Mouse (Mus musculus) left cerebral cortex, postnatal 25 days (tissue): Measurements from ENCODE around the gene Mfsd2a. TPM values are rescaled to one million over a fixed set of nuclear protein-coding genes. Genes with fewer than 3 reads are reported as not detected.

Experiments
- DNase-seq, 2 experiments: peaks; one replicate each; pipeline ENCODE4 v3.0.0; 2022; ENCODE audit warnings: low spot score in 2 of 2, mixed read lengths in 1 of 2
- intact Hi-C: fragments of 180-260 bp; cut with DNase I; formaldehyde crosslinking; loops from one replicate; pipeline ENCODE4 v1.15.1; 2025
- total RNA-seq, 2 experiments: library from RNA; stranded (reverse); gene quantifications; 2 replicates each; pipeline ENCODE4 v1.2.3; 2021

Gene Mfsd2a
- total RNA-seq, 2 experiments from 2014 or later: 37.4 to 43.5 TPM

DNA sequence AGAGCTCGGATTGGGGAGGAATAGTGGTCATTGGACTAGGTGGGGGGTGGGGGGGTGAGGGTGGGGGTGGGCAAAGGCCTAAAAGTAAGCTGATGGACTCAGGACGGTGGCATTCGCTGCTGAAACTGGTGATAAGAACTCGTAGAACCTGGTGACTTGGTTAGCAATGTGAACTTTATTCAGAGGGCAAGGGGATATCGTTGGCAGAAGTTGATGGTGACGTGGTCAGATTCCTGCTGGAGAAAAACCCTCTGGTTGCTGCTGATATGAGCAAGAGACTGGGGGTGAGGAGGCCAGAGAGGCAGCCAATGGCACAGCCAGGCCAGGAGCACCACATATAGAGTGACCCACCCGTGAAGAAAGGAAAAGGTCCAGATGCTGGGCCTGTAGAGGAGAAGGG, 20.2 kb upstream of the Mfsd2a start:
- DNase-seq: no peak
- intact Hi-C loops: loop anchor here (5.0 to 10.0 kb wide), 2 partner anchors 69 to 1736 kb away; no protein-coding TSS in a partner anchor

DNA sequence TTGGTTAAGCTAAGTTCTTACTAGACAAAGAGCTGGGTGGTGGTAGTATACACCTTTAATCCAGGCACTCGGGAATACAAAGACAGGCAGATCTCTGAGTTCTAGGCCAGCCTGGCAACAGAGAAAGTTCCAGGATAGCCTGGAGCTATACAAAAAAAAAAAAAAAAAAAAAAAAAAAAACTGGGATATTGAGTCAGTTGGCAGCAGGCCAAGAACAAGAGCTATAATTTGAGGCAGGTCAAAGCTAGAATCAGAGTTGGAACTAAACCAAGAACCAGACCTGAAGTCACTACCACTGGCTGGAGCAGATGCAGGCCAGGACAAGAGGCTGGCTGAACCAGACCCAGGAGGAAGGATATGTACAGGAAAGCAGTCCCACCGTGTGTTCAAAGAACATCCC, 19.7 kb upstream of the Mfsd2a start:
- intact Hi-C loops: loop anchor here (5.0 to 10.0 kb wide), 2 partner anchors 68 to 1736 kb away; no protein-coding TSS in a partner anchor
- no peak for DNase-seq

DNA sequence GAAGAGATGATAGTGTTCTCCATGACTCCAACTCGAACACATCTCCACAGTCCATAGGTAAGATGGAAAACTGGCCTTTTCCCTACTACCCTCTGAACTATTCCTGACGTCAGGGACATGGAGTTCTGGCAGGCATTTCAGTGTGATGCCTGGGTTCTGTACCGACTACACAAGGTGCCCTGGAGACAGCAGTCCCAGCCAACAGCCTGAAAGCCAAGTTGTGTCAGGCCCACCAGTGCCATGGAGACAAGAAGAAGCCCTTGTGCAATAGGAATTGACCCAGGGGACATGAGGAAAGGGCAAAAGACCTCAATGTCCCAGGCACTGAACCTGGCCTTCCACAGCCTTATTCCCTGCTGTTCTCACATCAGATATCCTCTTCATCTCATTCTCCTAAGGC, 18.8 kb upstream of the Mfsd2a start:
- intact Hi-C loops: loop anchor here (5.0 to 10.0 kb wide), 2 partner anchors 68 to 1735 kb away; no protein-coding TSS in a partner anchor
- no peak for DNase-seq

DNA sequence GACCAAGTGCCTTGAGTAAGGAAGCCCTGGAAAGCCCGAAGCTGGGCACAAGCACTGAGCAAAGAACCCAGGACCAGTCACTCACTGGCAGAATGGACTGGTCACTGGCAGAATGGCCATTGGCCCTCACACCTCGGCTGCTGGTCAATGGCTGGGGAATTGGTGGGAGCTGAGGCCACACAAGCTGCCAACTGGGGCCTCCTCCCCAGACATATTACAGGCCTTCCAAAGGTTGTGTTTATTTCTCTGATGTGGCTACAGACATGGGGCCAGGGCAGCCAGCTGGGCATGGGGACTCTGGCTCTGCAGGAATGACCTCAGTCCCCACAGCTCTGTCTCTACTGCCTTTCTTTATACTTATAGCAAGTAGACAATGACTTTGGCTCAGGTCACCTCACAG, 17.9 kb upstream of the Mfsd2a start:
- DNase-seq: no peak
- intact Hi-C loops: no loop called here

DNA sequence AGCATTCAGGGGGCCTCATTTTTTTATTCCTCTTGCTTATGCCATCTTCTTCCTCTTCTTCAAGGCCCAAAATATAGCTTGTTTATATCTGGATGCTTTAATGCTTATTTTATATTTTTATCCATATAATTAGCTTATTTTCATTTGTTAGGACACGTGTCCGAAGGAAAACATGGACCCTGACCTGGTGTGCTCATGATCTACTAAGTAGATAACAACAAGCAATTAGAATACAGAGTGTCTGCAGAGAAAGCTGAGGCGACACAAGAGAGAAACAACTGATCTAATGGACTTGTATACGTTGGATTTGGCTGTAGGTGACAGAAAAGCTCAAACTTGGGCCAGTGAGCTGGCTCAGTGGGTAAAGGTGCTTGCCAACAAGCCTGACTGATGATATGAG, 15.9 kb upstream of the Mfsd2a start:
- no peak for DNase-seq
- intact Hi-C loops: no loop called here

DNA sequence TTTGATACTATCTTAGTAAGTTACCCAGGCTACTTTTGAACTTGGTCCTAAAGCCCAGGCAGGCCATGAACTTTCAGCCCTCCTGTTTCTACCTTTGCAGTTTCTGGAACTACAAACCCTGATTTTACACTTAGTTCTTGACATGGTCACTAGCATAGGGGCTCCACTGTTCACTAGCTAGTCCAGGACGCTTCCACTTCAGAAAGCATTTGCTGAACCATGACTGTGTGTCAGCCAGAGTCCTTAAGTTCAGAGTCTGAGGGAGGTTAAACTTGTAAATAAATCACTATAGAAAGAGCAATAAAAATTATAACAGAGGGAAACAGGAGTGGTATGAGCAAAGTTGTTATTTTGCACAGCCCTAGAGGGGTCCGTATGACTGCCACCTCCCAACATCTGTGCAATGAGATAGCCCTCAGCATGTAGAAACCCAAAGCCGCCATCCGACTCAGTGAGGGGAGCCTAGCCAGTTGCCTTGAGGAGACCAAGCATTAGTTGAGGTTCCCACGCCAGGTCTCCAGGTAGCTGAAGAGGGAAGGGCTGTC, 14.1 kb upstream of the Mfsd2a start:
- intact Hi-C loops: no loop called here
- DNase-seq: no peak

DNA sequence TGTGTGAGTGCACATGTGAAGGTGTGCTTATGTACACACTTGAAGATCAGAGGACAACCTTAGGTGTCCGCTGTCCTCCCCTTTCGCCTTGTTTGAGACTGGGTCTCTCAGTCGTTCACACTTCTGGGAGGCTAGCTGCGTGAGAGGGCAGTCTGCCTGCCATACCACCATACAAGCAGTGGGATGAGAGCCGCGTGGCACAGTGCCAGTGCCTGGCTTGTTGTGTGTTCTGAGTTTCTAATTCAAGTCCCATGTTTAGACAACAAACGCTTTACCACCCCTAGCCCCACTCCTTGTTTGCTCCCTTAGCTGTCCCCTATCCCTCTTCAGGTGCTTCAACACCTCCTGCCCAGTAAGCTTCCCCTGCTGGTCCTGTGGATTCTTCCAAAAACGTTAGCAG, 11.1 kb upstream of the Mfsd2a start:
- intact Hi-C loops: no loop called here
- DNase-seq: no peak

DNA sequence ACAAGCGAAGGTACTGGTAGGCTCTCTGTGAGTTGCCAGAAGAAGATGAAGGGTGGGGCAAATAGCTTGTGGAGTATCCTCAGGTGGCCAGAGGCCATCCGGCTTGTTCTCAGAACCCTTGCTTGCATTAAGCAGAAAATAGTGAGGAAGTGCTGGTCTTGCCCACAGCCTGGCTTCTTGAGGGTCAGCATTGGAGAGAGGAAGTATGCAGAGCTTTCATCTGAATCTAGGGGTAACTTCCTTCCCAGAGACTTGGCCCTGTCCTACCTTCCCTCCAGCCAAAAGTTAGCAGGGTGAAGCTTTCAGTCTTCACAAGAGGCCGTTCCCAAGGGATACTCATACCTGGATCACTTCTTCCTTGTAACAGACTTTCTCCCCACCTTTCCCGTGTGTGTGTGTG, 10.7 kb upstream of the Mfsd2a start:
- intact Hi-C loops: no loop called here
- no peak for DNase-seq

DNA sequence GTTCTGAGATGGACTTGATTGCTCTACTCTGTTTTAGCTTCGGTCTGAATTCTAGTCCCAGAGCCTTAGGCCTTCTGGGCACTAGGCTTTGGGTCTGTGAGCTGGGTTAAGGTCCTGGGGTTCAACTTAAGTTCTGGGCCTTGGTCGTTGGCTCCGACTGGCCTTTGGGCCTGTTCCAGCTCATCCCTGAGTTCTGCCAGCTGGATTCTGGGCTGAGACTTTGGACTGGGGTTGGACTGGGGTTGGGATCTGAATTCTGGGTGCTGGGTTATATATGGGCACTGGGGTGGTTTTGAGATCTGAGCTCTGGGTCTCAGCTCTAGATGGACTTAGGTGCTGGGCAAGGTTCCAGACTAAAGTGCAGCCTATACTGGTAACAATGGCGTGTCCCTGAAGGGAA, 10.2 kb upstream of the Mfsd2a start:
- intact Hi-C loops: no loop called here
- DNase-seq: no peak

DNA sequence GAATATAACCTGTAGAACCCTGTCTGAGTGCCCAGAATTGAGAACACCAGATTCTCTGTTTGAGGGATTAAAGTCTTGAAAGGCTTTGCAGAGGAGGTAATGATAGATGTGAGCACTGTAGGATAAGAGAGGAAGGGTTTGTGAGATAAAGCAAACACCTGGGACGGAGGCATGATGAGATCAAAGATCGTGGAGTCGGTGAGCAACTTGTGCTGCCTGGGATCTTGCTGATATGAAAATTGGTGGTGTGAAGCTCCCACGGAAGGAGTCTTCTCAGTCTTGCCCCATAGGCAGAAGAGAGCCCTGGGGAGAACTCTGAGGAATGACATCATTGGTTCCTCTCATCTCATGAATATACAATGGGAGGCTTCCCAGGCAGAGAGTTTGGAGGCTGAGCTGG, 7.1 kb upstream of the Mfsd2a start:
- intact Hi-C loops: no loop called here
- DNase-seq: no peak

DNA sequence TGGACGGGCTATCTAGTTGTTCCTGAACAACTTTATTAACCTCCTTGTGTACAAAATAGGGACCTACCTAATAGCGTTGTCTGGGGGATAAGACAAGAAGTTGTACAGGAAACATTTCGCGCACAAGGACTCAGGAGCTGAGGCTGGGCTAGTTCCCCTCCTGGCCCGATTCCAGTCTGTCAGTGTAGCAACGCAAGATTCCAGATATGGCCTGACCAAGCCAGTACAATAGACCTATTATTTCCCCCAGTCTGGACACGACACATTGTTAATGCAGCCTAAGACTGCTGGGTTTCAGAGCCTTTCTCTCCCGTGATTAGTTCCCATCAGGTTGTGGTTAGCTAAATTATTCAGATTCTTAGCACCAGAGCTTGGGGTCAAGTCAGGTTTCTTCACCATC, 1.8 kb upstream of the Mfsd2a start:
- no peak for DNase-seq
- intact Hi-C loops: no loop called here

DNA sequence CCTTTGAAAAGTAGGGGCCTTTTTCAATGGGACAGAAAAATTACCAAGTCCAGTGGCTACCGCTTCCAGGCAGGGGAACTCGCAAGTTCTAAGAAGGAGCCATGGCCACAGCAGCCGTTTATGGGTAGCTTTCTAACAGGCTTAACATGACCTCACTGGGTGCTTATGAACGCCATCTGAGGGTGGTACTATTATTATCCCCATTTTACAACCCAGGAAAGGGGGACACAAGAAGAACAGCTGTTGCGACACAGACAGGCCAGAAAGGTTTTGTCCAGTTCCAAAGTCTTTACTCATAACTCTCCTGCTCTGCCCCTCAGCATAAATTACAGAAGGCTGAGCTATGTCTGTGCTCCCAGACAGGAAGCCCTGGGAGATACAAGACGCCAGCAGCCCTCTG, 601 bp upstream of the Mfsd2a start:
- intact Hi-C loops: no loop called here

DNA sequence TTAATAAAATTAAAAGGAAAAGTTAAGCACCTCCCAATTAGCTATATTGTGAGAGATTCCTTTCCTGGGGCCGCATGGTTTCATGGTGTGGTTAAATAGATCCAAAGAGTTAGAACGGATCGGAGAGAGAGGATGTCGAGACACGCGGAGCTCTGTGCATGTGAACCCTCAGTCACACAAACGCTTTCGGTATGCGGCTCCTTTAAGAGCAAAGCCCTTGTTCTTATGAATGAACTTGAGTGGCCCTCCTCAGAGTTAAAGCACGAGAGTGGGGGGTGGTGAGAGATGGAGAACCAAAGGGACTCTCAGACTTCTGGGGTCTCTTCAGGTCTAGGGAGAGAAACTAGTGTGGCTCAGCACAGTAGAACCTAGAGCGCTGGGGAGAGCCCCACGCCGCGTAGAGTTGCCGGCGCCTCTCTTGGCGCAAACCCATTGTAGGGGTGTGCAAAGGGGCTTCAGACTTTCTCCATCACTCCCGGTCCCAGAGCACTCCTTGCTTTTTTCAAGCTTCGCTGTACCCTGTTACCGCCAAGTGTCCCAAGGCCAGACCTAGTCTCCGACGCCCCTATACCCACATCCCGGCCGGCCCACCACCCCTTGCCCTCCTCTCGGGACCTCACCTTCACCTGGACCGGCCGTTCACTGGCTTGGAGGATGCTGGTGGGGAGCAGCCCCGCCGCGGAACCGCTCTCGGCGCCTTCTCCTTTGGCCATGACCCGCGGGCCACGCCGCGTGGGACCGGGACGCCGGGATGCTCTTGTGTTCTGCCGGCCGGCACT, 478 bp downstream of the Mfsd2a start:
- peak in 1 of 2 experiments; percentile 23 for DNase-seq
- intact Hi-C loops: no loop called here

More for the DNA sequence above, 601 bp upstream of the Mfsd2a start:
- DNase-seq: no peak

DNA sequence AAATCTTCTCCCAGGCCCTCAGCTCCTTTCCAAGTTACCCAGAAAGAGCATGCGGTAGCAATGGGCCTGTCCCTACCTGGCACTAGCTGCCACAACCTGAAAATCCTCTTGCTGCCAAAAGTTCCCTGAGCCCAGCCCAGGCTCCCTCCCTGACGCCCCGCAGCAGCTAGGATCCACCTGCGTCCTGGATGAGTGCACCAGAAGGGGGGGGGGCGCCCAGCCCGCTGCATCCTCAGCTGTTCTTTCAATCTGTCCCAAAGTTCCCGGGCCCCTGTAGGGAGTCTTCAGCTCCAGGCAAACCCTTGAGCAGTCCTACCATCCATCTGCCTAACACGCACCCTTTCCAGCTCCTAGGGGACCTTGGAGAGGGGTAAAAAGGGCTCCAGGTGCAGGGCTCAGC, 1.2 kb downstream of the Mfsd2a start:
- intact Hi-C loops: no loop called here
- DNase-seq: no peak

DNA sequence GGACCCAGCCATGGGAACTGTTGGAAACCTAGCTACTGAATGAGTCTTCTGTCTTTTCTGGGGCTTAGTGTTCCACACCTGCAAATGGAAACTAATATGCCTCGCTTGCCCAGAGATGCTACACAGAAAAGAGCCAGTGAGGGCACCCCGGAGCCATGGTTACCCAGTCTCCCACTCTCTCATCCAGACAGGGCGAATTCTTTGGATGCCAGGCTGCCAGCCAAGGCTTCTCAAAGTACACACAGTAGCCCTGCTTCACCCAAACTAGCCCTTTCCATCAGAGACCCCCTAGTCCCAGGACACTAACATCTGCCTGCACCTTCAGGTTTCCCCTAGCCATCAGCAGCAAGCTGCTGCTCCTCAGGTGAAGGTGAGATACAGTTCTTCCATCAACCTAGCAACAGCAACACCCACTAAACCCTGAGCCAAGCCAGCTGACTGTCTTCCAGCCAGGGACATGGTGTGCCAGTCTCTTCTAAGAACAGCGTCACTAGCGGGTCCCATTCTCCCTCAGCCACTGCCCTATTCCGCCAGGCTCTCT, 2.4 kb downstream of the Mfsd2a start:
- peak; percentile 63 to 70 for DNase-seq
- intact Hi-C loops: no loop called here

DNA sequence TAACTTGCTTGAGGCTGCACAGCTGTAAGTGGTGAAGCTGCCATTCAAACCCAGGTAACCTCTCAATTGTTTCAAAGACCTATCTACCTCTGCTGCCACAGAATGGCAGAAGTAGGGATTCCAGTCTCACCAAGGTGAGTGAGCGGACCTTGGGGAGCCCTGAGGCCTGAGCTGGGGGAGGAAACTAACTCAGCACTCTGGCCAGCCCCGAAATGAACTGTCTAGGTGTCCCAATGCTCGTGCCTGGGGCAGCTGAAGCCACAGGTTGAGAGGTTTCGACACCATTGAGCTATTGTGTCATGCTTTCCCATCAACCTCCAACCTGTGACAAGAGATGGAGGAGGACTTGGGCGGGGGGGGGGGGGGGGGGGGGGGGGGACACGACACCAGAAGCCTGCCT, 4.7 kb downstream of the Mfsd2a start:
- no peak for DNase-seq
- intact Hi-C loops: no loop called here

DNA sequence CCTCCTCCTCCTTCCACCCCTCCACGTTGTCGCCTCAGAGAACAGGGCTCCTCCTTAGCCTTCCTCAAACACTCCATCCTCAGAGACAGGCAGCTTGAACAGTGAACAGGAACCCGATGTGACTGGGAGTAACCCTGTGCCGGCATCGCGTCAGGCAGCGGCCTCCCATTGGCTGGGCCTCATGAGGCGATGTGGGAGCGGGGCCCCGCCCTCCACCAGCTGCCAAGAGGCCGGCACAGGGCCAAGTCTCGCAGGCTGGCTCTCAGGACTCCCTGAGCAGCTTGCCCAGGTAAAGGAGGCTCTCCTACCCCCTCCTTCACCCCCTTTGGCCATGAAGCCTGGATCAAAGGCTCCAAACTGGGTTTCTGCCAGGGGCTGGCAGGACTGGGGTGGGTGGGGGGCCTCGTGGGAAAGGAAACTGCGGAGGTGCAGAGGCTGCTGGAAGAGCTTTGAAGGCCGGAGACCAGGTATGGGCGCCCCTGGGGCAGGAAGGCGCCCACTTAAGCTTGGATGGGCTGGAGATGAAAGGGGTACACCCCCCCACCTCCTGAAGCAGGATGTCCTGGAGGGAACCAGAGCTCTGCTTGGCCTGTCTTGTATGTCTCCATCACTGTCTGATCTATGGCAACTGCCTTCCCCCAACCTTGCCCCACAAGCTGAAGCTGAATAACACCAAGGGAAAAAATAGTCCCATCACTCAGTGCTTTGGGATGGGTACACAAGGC, 5.4 kb downstream of the Mfsd2a start:
- intact Hi-C loops: no loop called here

DNA sequence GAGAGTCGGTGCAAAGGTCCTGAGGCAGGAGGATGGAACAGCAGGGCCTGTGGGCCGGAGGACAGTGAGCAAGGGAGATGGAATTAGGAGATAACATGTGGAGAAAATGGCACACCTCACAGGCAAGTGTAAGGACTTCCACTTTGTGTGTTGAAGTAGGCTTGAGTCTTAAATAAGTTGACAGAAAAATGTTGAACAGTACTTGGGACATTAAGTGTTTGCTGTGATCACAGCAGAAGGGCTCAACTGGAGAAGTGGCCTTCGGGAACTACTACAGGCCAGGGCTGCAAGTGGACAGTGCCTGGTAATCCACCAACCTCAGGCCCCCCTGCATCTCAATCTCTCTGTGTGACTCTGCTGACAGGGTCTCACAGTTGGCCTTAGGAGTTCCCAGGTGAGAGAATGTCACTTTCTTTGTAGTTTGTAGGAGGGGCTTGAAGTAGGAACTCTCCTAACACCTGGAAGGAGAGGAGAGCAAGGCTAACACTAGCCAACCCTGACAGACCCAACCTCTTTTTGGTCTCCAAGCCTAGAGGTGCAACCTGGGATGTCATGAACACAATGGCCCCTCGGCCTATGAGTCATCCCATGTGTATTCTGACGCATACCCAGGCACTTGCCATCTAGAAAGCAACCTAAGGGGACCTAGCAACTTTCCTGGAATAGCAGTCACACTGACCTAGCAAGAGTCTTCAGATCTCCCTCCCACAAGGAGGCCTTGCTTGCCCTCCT, 6.1 kb downstream of the Mfsd2a start:
- intact Hi-C loops: no loop called here
- no peak for DNase-seq

More for the DNA sequence above, 5.4 kb downstream of the Mfsd2a start:
- DNase-seq: peak; percentile 90

DNA sequence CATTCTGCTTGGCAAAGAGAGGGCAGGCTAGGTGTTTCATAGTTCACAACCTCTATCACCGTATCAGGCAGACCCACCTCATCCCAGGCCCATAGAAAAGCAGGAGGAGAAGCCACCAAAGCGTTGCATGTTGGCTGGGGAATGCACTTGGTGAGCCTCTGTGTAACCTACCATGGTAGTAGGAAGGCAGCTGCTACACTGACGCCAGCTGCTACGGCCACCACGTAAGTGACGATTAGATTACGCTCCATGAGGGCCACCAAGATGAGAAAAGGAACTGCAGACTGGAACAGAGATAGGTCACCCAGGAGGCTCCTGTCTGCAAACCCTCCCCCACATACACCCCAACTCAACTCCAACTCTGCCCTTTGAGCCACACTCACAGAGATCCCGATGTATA, 11.9 kb downstream of the Mfsd2a start:
- intact Hi-C loops: no loop called here
- no peak for DNase-seq

DNA sequence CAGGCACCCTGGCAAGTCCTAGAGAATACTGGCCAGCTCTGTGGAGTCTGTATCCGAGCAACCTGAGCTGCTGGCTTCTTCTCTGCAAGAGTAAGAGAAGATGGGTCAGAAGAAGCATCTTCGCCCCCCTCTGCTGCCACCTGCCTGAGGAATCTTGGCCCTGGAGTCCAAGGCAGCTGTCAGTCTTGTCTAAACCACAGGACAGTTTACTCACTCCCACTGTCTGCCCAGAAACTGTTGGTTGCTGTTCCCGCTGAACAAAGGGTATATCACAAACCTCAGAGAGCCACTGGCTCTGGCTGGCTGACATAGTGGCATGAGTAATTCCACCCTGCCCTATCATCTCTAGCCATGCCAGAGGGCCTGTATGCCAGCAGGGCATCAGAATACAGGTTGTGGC, 13.8 kb downstream of the Mfsd2a start:
- DNase-seq: no peak
- intact Hi-C loops: no loop called here
